Mouse (Mus musculus): Measurements from ENCODE around the gene Narfl.

DNA sequence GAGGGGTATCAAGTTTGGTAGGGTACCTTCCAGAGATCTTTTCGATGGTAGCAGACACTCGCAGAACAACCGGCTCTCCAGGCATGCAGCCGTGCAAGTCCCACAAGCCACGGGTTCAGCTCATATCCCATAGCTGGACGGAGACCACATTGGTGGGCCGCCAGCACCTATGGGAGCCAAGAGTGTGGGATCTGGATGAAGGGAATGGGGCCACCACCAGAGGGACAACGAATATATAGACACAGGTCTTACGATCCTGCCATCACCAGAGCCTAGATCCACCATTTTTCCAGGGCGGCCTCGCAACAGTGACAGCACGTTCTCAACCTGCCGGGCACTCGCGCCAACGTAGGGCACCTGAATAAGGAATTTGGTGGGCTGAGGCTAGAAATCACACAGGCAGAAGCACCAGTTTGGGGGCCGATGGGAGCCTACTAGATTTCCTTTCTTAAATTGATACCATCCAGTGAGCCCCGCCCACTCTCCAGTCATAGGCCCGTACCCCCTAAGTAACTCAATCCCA lies 17.8 kb downstream of the Narfl start:
- no peak for TF ChIP-seq POLR2A (IDR thresholded peaks at IDR 0.05; ENCODE audit: borderline replicate concordance, insufficient read depth, low read length)
- no peak for TF ChIP-seq CTCF (IDR thresholded peaks at IDR 0.05; ENCODE audit: borderline replicate concordance, insufficient read depth, low read depth, low read length)

All from cerebellum, adult 2 months (tissue).